Mouse (Mus musculus): ENCODE results near the gene Gse1.

The Gse1 gene

DNA sequence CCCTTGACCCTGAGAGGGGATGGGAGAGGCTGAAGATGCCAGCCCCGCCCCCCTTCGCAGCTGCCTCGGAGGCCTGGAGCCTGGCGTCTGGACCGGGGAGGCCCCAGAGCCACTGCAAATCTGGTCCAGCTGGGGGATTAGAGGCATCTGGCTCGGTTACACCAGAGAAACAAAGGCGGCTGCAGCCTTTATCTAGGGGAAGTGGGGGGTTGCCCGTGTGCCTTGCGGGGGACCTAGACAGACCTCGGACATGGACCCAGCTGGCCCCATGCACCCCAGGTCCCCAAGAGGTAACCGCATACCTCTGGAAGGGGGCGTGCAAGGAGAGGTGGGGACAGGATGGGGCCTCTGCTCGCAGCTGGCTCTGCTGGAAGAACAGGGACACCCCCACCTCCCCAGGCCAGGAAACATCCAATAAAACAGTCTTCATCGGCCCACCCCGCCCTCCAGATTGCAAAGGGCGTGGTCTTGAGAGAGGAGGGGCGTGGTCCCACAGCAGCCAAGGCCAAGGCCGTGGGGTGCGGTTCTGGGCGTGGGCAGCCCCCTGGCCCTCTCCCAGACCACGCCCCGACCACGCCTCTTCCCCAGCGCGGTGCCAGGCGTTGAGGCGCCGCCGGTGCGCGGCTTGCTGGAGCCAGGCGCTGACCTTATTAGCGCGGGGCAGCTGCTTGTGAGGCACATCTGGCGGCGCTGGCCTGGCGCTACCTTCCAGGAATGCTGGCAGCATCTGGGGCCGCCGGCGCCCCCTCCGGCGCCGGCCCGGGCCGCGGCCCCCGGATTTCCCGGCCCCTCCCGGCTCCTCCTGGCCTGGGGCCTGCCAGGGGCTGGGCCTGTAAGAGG lies 48.0 kb downstream of the Gse1 start:
- peak; percentile 96 for DNase-seq (ENCODE audit: low spot score)

DNA sequence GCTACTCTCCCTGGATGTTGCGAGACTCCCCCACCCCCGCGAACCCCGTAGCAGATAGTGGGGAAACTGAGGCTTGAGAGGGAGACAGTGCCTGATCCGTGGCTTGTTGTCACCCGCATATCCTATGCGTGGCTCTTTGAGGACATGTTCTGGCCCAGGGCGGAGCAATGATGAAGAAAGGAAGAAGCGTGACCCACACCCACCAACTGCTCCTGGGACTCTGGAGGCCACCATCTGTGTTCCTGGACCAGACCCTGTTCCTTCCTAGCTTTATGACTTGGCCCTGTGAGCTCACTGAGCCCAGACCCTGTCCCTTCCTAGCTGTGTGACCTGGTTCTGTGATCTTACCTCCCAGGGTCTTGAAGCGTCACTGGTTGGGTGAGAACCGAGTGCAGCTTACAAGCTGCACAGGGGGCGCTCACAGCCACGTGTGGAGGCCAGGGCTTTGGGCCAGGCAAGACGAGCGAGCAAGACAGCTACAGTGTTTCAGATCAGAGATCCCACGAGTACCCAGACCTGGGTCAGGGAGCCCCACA lies 48.7 kb downstream of the Gse1 start:
- no peak for DNase-seq (ENCODE audit: low spot score)

DNA sequence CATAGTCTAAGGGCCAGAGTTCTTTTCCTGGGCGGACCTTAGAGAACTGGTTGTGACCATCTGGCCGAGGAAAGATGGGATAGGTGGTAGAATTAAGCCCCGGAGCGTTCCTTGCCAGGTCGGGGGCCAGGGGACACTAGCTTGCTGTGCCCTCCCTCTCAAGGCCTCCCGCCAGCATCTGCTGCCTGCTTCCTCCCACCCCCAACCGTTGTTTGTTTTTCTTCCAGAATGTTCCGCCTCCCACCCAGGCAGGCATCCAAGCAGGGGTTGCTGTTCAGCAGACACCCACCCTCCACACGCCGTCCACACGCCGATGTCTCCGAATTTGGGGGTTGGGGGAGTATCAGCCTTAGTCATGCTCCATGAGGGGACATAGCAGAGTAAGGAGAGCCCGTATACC lies 49.8 kb downstream of the Gse1 start:
- no peak for DNase-seq (ENCODE audit: low spot score)

DNA sequence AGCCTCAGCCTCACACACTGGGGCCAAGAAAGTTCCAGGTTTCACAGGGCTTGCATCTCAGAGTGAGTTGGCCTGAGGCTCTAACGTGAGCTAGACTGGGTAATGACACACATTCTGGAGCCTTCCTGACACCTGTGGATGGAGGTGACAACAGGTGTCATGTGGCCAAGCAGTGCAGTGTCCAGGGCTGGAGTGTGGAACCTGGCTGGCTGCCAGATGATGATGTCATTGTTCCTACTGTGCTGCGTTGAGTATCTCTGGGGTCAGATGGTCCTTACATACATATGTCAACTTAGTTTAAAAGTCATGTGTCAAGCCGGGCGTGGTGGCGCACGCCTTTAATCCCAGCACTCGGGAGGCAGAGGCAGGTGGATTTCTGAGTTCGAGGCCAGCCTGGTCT lies 51.2 kb downstream of the Gse1 start:
- no peak for DNase-seq (ENCODE audit: low spot score)

DNA sequence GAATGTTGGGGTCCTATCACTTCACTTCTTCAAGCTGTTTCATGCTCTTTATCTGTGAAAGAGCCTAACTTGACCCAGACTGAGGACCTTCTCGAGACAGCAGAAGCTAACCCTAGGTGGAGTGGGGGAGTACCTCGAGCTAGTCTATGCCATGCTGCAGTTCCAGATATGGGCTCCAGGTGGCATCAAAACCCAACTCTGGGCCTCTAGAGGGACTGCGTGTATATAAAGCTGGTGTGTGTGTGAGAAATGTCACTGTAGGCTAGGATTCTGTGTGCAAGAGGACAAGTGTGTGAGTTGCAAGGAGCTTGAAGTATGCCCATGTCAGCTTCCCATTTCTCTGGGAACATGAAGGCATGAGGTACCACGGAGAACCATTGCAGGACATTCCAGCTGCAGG lies 53.2 kb downstream of the Gse1 start:
- DNase-seq (ENCODE audit: low spot score) = peak; percentile 69

DNA sequence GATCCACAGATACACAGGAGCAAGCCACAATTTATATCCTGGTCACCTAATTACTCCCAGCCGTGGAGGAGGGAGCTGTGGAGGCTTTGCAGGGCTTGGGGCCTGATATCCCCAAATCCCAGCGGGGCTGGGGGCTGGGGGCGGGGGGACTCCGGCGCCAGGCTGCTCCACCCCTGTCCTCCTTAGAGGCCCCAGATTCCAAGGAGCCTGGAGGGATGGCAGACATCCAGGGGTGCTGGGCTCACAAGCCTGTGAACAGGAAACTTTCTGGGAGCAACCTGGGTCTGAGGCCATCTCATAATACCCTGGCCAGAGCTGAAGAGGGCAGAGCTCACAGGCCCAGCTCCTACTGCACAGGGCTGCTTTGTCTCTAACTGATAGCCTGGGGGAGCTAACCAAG lies 54.2 kb downstream of the Gse1 start:
- DNase-seq (ENCODE audit: low spot score) = no peak

DNA sequence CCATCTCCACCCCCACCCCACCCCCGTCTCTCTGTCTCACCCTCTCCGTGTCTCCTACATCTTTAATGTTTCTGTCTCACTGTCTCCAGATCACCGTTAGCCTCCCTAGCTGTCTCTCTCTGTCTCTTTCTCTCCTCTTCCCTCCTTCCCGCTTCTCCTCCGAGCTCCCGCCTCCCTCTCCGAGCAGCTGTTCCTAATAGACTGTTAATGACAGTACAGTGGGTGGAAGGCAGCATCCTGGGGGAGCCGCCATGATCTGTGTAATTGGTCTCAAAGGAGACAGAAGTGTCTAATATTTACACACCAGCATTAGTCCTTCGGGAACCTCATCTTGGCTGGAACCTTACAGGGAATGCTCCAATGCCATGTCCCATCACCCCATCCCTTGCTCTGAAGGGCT lies 56.0 kb downstream of the Gse1 start:
- DNase-seq (ENCODE audit: low spot score) = no peak

DNA sequence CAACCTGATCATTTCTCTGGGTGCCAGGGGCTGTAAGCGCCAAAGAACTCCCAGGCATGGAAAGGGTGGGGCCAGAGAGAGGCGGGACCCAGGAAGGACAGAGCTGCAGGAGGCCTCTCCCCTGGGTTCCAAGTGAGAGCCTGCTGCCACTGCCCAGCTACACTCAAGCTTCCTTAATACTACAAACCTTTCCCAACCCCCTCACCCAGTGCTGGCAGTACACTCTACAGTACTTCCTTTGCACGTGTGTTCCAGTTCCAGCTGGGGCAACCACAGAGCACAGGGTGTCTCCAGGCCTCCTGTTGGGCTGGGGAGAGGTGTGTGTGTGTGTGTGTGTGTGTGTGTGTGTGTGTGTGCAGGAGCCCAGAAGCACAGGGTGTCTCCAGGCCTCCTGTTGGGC lies 56.8 kb downstream of the Gse1 start:
- DNase-seq (ENCODE audit: low spot score) = no peak

DNA sequence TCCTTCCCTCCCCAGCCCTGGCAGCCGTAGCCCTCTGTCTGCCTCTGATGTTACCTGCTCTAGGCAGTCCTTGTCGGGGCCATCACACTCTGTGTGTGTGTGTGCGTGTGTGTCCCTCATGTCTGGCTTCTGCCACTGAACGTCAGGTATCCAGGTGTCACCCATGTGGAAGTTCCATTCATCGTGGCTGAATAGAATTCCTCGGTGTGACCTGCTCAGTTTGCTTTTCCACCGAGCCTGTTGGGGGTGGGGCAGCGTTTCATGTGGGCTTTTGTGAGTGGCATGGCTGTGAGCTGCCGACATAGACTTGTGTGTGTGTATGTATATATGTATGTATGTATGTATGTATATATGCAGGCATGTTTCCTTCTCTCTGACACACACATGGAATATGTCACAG lies 57.6 kb downstream of the Gse1 start:
- no peak for DNase-seq (ENCODE audit: low spot score)

DNA sequence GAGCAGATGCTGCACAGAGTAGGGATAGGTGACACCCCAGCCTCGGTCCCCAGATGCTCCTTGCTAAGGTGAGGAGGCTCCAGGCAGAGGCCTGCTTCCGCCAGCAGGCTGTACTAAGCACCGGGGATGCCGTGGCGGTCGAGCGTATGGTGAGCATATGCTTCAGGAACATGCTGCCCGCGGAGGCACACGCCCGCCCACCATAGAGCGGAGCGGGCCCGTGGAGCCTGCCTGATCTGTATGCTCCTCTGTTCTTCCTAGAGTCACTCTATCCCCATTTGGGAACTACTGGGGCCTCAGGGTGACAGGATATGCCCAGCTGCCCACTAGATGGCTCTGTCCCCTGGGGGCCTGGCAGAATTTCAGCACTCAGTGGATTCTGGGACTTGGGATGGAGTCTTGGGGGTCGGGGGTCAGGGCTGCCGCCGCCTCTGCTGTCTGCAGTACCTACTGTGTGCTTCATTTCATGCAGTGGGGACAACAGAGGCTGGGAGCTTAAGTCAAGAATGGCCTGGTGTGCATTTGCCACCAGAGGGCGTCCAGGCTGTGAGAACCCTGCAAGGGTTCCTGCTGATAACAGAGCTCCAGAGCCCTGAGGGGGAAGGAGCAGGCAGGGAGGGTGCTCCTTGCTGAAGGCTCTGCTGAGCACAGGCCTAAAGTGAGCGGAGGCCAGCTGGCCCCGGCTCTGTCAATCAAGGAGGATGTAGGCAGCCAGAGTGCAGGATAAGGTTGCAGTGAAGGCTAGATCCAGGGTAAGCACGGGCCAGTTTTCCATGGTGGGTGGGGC lies 60.1 kb downstream of the Gse1 start:
- DNase-seq (ENCODE audit: low spot score) = no peak

DNA sequence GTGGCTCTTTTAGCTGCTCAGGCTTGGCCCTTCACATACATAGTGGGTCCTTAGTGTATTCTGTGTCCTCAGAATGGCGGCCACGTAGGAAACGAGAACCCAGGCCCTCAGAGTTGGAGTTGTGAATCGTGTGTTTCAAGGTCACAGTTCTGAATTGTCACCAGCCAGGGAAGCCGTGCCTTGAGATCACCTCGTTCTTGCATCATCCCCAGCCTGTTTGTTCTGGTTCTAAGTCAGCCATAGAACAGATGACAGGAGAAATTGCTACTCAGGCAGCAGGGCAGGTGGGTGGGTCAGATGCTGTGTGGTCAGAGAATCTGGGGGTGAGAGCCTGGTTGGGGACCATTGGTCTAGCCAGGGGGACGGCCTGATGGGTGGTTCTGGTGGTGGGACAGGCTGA lies 60.9 kb downstream of the Gse1 start:
- no peak for DNase-seq (ENCODE audit: low spot score)

DNA sequence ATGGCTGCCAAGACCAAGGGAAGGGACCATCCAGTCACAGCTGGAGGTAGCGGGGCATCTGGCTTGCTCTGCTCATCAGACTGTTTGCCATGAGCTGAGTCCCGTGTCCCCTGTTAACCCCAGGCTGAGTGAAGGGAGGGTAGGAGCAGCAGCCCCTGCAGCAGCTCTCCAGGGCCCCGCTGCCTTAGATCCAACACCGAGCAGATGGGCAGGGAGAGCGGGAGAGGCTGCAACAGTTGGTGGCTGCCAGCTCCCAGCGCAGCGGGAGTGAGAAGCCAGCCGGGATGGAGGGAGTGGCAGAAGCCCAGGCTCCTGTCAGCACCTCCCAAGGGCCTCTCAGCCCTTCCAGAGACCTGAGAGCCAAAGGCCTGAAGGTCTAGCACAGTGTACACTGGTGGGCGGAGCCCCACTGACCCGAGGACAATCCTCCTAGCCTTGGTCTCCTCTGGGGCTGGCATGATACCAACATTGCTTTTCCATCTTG lies 61.5 kb downstream of the Gse1 start:
- DNase-seq (ENCODE audit: low spot score) = no peak

DNA sequence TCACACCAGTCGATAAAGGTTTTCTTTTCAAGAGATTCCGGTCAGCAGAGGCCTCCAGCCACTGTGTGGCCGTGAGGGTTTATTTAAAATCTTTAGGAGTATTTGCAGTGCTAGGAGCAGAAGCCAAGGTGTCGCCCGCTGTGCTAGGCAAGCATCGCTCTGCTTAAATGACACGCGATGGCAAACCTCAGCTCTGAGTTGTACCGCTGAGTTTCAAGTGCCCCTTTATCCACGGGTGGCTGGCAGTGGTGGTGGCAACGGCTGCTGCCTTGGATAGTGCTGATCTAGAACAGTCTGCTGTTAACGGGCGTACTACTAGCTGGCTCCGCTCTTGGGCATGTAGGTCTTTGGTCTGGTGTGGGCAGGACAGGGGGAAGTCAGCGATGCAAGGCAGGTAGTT lies 62.4 kb downstream of the Gse1 start:
- no peak for DNase-seq (ENCODE audit: low spot score)

DNA sequence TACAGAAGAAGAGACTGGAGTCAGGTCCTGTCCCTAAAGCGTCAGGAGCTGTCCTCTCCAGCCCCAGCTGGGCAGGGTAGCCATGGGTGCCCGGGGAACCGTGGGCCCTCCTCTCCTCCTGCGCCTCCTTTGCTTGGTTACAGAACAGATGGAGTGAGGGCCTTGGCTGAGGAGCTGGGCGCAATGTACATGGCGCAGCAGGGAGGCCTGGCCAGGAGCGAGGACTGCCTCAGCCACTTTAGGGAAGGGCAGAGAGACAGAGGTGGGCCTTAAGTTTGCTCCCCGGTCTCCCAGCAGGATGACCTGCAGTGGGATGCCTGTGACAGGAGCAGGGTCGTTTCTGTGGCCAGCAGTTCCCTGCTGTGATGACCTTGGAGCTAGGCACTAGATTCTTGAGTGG lies 63.4 kb downstream of the Gse1 start:
- no peak for DNase-seq (ENCODE audit: low spot score)

DNA sequence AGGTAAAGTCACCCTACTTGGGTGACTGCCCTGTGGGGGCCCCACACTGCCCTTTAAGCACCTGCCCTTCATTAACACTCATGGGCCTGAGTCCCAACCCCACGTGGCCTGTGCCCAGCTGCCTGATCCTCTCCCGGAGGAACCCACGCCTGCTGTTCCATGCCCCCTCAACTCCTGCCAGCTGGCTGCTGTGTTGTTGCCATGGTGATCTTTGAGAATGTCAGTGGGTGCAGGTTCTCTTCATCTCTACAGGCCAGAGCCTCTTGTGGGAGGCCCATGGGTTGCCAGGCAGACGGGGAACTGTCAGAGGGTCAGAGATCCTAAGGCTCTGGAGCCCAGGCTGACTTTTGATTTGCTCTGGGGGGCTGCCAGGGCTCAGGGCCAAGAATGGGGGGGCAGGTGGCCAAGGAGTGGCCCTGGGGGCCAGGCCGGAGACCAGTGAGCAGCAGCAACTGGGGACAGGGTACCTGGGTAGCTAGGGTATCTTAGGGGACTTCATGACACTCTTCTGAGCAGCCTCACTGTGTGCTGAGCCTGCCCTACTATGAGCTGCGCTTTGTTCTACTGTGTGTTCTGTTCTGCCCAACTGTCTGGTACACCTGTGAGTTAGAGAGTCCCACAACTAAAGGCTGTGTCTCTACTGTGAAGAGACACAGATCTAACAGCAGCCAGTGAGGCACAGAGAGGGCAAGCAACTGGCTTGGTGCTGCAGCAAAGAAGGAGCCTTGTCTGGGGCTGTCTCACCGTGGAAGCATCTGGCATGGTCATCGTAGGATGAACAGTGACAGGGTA lies 64.3 kb downstream of the Gse1 start:
- no peak for DNase-seq (ENCODE audit: low spot score)

DNA sequence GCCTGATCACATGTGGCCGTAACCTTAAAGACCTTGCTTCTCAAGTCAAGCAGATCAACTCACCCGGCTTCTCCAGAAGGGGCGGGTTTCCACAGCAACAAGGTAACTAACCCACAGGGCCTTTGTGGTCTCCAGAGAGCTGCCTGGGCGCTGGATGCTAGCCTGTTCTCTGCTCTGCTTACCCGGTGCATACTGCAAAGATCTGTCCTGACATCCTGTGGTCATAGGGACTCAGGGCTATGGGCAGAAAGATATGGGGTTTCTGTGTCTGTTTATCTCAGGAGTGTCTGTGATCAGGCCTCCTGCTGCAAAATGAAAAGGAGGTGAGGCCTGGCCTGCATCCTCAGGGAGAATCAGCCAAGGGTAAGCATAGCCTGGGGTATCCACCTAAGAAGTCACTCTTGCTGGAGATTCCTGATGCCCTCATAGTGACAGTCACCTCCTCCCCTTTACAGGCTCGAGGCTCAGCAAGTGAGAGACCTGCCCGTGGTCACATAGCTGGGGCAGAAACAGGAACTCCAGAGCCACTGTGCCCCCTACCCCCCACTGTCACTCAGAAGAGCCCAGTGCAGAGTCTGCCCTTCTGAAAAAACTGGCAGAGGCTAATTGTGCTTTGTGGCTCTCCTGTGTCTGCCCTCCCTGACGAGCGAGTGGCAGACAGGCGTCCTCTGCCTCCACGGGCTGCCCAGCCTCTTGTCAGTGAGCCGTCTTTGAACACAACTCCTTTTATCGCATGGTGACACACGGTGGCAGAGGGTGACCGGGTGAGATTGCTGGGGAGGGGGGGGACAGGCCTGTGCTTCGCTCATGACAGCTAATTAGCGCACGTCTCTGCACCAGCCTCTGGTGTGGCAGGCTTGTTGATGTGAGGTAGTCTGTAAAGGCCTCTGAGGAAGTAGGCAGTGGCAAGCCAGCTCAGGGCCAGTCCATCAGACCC lies 65.4 kb downstream of the Gse1 start:
- DNase-seq (ENCODE audit: low spot score) = no peak

DNA sequence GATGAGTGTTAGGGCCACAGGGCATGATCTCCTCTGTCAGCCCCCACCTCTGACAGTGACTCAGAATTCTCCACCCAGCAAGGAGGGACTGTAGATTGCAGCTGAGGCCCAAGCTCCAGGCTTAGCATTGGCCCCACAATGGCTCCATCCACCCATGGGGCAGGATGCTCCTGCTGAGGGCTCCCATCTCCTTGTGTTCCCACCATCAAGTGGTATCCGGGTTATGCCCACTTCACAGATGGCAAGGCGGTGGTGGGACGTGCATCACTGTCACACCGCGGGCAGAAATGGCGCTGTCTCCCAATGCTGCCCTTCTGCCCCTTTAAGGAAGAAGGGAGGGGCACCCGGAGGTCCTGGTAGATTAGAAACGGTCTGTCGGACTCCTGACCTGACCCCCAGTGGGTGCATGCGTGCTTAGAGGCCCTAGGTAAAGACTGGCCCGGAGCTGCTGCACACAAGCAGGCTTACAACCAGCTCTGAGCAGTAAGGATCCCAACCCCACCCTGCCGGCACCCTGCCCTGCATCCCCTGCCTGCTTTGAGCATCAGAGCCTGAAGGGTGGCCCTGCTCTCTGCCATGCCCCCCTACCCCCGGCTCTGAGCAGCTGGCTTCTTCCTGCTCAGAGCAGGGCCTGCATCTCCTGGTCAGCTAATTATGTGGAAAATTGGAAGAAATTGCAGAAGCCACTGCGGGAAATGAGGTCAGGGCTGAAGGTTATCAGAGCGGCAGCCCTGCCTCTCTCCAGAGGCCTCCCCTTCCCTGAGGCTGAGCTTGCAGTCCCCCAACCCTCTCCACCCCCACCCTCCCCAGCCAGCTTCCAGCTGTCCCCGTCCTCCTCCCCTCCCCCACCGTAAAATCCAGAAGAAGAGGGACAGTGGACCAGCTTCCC lies 67.0 kb downstream of the Gse1 start:
- DNase-seq (ENCODE audit: low spot score) = no peak

DNA sequence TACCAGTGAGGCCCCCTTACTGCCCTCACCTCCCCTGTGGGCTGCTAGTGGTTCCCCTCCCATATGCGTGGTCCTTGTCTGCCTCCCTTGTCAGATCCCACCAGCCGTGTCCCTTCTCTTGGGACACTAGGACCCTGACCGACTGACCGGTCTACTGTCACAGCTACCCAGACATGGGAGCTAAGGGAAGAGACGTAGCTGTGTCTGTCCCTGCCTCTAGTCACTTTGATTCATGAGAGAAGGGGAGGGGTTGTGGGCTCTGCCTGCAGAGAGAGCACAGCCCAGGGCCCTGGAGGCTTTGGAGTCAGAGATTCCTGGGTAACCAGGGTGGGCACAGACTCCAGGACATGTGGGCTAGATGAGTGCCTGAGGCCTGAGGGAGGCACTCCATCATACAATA lies 68.7 kb downstream of the Gse1 start:
- DNase-seq (ENCODE audit: low spot score) = no peak

DNA sequence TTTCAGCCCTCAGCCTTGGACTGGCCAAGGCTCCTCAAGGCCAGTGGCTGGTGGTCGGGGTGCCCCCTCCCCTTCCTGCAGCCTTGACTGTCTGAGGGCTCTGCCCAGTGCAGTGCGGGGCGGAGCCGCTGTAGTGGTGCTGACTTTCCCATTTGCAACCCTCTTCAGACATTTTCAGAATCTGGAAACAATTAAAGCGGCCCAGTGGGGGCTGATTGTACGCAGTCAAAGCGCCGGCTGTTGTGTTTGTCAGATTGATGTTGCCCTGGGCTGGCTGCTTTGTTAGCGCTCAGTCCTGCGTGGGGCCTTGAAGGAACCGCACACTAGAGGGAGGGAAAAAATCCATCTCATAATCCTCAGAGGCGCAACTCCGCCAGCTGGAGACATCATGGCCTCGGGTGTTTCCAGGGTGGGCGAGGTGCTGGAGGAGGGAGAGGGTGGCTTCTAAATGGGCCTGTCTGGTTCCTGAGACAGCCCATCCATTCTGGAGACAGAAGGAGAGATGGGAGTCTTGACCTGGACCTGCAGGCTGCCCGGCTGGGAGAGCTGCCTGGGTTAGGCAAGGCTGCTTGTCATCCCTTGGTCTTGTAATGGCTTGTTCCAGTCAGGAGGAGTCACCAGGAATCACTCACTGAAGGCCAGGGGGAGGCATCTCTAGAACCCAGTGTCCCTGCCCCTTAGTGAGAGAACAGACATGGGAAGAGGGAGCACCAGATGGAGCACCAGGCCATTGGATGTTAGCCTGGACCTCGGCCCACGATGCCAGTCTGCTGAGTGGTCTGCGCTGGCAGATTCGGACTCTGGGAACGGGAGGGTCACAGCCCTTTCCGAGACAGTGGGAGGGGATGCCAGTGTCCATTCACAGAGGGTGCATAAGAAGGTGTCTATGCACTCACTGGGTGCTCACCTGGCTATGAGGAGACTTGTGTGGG lies 70.6 kb downstream of the Gse1 start:
- no peak for DNase-seq (ENCODE audit: low spot score)
